Mouse (Mus musculus) monocyte, adult 2 months (primary cell): ENCODE measurements around the gene Sync.

Source experiments
- DNase-seq, 2 experiments: peaks; one replicate each; pipeline ENCODE4 v3.0.0; 2022; ENCODE audit warnings: low spot score in 2 of 2, low read depth in 1 of 2

Gene Sync

DNA sequence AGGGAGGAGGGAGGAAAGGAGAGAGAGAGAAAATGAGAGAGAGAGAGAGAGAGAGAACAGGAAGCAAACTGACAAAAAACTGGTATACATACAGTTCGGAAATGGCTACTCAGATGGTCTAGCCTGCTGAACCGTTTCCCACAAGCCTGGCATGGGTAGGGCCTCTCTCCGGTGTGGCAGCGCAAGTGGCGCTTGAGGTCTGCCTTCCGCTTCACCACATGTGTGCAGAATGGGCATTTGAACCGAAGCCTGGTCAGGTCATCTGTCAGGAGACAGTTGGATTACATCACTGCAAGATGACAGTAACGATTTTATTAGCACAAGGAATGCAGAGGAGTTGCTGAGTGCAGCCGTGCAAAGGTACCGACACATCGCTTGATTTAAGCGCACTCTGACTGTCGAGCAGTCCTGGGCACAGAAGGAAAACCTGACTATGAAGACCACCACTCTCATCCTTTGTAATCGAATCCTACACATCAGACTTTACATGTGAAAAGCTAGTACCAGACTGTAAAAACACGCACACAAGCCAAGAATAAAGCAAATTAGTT, 70.3 kb downstream of the Sync start:
- DNase-seq: no peak
